In the genomic region with DNA sequence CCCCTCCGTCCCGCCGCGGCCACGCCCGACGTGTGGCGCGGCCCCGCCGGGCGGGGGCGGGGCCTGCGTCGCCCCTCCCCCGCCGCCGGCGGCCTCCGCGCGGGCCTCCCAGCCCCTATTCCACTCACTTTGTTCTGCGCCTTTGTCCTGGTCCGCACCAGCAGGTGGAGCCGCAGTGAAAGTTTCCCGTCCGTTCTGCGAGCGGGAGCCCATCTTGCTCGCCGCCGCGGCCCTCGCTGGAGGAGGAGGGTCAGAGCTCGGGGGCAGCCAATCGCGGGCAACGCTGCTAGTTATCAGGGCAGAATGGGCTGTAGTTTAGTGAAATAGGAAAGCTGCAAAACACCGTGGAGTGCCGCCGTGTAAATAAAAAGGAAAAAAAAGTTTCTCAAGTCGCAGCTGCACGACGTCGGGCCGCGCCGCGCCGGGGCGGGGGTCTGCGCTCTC, we compare ENCODE assay signal across 7 mouse cellular contexts. TPM values are rescaled to one million over a fixed set of nuclear protein-coding genes. Genes with fewer than 3 reads are reported as not detected.
DNase-seq lines count a peak whose midpoint lies in the region; ATAC-seq lines count a peak whose summit lies in the region.

A gene (plus strand): TSS at position 81 of the 444 bp plus-strand sequence.

- peak within 1 kb of the TSS; percentile 99 for H3K27ac ChIP-seq in embryonic facial prominence, embryonic 12.5 days
- H3K27ac ChIP-seq in limb, embryonic 11.5 days (replicated peaks; ENCODE audit: low read depth, low read length) = peak within 1 kb of the TSS; percentile 99
- peak within 1 kb of the TSS; percentile 93 for H3K27ac ChIP-seq in midbrain, embryonic 14.5 days (replicated peaks; ENCODE audit: low read depth, low read length)

- H3K4me1 ChIP-seq in embryonic facial prominence, embryonic 12.5 days = peaks cover 21% of the 10 kb centered on the region
- 0 out of 2 replicates have a peak, but pooled peaks cover 8% of the 10 kb centered on the region for H3K4me1 ChIP-seq in limb, embryonic 11.5 days (ENCODE audit: control insufficient read depth, insufficient read depth, low read length)
- H3K4me1 ChIP-seq in midbrain, embryonic 14.5 days (ENCODE audit: control insufficient read depth, insufficient read depth, low read length) = peaks cover 31% of the 10 kb centered on the region

- peak; percentile 96 for DNase-seq in adrenal gland, postnatal 25 days
- DNase-seq in heart, adult 11 months = peak; percentile 100
- DNase-seq in kidney, adult 18-20 months = peak; percentile 95
- DNase-seq in limb, embryonic 11.5 days (ENCODE audit: low spot score) = peak; percentile 98
- peak; percentile 97 for DNase-seq in midbrain, embryonic 14.5 days
- DNase-seq in spleen, adult 18-20 months = peak; percentile 92 to 96

- H3K36me3 ChIP-seq in embryonic facial prominence, embryonic 12.5 days = peaks cover 7% of the 10 kb centered on the region; the same call in 1 of the 2 replicates
- H3K36me3 ChIP-seq in limb, embryonic 11.5 days (ENCODE audit: control insufficient read depth, insufficient read depth, low read length) = no peaks in the 10 kb centered on the region
- H3K36me3 ChIP-seq in midbrain, embryonic 14.5 days (ENCODE audit: control insufficient read depth, insufficient read depth, low read length) = peaks cover 7% of the 10 kb centered on the region; the same call in 1 of the 2 replicates

- H3K9me3 ChIP-seq in embryonic facial prominence, embryonic 12.5 days = no peaks in the 10 kb centered on the region
- H3K9me3 ChIP-seq in limb, embryonic 11.5 days (ENCODE audit: control insufficient read depth, low read length) = no peaks in the 10 kb centered on the region
- no peaks in the 10 kb centered on the region for H3K9me3 ChIP-seq in midbrain, embryonic 14.5 days (ENCODE audit: control insufficient read depth, low read length)

- H3K4me2 ChIP-seq in embryonic facial prominence, embryonic 12.5 days (replicated peaks) = peak within 1 kb of the TSS; percentile 65
- H3K4me2 ChIP-seq in limb, embryonic 11.5 days (ENCODE audit: low read depth, severe bottlenecking) = peak within 1 kb of the TSS; percentile 66
- peak within 1 kb of the TSS; percentile 74 for H3K4me2 ChIP-seq in midbrain, embryonic 14.5 days (ENCODE audit: low read length)

- H3K27me3 ChIP-seq in embryonic facial prominence, embryonic 12.5 days = no peaks in the 10 kb centered on the region
- H3K27me3 ChIP-seq in limb, embryonic 11.5 days (ENCODE audit: control insufficient read depth, insufficient read depth, low read length) = no peaks in the 10 kb centered on the region
- H3K27me3 ChIP-seq in midbrain, embryonic 14.5 days (ENCODE audit: control insufficient read depth, insufficient read depth, low read length) = no peaks in the 10 kb centered on the region

- peak; percentile 98 for ATAC-seq in embryonic facial prominence, embryonic 12.5 days (ENCODE audit: insufficient number of reproducible peaks, insufficient read depth, low FRiP score, low TSS enrichment)
- peak; percentile 95 for ATAC-seq in limb, embryonic 11.5 days (ENCODE audit: insufficient number of reproducible peaks, low FRiP score, low TSS enrichment, low read depth)
- ATAC-seq in midbrain, embryonic 14.5 days (ENCODE audit: low FRiP score, low TSS enrichment) = peak; percentile 98

- WGBS in embryonic facial prominence, embryonic 12.5 days = 0% methylated on average over 37 of the region's 52 CpGs
- WGBS in limb, embryonic 11.5 days = 1% methylated on average over 47 of the region's 52 CpGs
- WGBS in midbrain, embryonic 14.5 days = 0% methylated on average over 52 of the region's 52 CpGs

- peak within 1 kb of the TSS; percentile 99 for H3K9ac ChIP-seq in embryonic facial prominence, embryonic 12.5 days
- H3K9ac ChIP-seq in limb, embryonic 11.5 days (ENCODE audit: low read length) = peak within 1 kb of the TSS; percentile 99
- H3K9ac ChIP-seq in midbrain, embryonic 14.5 days (replicated peaks; ENCODE audit: low read length) = peak within 1 kb of the TSS; percentile 83

- H3K4me3 ChIP-seq in embryonic facial prominence, embryonic 12.5 days = peak within 1 kb of the TSS; percentile 98
- peak within 1 kb of the TSS; percentile 90 for H3K4me3 ChIP-seq in limb, embryonic 11.5 days (ENCODE audit: low read depth, low read length)
- peak within 1 kb of the TSS; percentile 90 for H3K4me3 ChIP-seq in midbrain, embryonic 14.5 days (replicated peaks; ENCODE audit: low read depth, low read length)

RNA-seq across cellular contexts. Expression of the gene that starts here (rescaled TPM):
- 34.5 and 39.0 TPM in 2 replicates for total RNA-seq in adrenal gland, postnatal 25 days (2021)
- polyA plus RNA-seq in embryonic facial prominence, embryonic 12.5 days (2016; fragmentation: Nextera tagmentation; extraction: Ambion mirVana) = 148 and 153 TPM in 2 replicates
- 168 and 169 TPM in 2 replicates for polyA plus RNA-seq in limb, embryonic 11.5 days (2014; fragmentation: Nextera tagmentation; extraction: Ambion mirVana)
- polyA plus RNA-seq in midbrain, embryonic 14.5 days (2014; fragmentation: Nextera tagmentation; extraction: Ambion mirVana) = 81.1 and 92.6 TPM in 2 replicates

Comparison
In these comparisons a context has a peak if more than half of its experiments do, and no peak if none do; other contexts are left out.
1. Peak in every context shown above with its lines: DNase-seq, ATAC-seq, H3K4me3 ChIP-seq and H3K27ac ChIP-seq.